Mouse (Mus musculus) kidney, postnatal 4 days (tissue): Measurements from ENCODE around the gene Rabggtb.
A peak's percentile ranks its signal among the peaks of the same experiment; 100 is the strongest.

Experiments used
- DNase-seq, 2 experiments: peaks; one replicate each; pipeline ENCODE4 v3.0.0; 2021; ENCODE audit warnings: mixed read lengths in 2 of 2

The Rabggtb gene

DNA sequence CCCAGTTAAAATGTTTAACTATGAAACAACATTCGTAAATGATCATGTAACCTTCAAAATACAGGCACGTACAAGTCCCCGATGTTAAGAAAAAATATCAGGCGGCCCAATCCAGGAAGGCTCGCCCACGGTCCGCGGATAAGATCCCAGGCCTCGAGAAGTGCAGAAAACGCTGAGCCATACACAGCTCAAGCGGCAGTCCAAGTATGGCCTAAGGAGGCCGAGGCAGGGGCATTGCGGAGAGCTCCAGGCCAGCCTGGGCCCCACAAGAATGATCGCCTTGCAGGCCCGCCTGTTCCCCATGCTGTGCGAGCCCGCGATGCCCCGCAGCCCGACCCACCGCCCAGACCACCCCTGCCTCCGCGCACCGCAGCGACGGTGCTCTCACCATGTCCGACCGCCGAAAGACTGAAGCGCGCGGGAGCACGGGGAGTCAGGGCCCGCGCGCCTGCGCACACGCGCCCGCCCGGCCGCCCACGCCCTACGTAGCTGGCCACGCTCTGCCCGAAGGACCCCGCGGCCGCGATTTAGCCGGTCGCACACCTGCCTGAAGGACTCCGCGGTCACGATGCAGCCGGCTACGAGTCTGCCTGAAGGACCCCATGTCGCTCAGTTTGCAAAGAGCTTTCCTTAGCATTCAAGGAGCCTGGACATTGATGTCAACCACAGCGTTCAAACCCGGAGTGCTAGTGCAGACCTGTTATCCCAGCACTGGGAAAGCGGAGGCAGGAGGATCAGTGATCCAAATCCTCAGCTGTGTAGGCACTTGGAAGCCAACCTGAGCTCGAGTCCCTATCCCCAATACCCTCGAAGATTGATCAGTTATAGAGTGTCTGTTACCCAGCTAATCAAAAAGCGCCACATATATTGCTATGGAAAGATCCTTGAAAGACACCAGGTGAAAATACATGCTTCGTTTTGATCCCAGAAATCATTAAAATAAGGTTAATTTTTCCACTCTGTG lies at the start of gene Rabggtb:
Gene Rabggtb, minus strand, starts transcription at position 464 of the 964 bp plus-strand sequence.
- DNase-seq, result peak; percentile 97

DNA sequence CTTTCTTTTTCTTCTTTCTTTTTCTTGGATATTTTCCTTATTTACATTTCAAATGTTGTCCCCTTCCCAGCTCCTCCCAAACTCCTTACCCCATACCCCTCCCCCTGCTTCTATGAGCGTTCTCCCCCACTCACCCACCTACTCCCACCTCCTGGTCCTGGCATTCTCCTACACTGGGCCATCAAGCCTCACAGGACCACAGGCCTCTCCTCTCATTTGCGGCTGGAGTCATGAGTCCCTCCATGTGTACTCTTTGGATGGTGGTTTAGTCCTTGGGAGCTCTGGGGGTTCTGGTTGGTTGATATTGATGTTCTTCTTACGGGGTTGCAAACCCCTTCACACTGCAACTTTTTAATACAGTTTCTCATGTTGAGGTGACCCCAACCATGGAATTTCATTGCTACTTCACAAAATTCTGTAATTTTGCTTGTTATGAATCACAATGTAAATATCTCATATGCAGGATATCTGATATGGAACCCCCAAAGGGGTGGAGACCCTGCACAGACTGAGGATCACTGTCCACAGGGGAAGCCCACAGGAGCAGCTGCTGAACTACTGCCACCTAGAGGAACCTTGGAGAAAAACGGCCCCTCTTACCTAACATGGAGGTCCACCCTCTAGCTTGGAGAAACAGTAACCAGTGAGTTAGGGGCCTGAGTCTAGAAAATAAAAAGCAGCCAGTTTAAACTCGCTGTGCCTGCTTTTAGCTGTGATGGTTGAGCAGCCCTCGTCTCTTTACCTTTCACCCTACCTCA lies 49.0 kb upstream of the Rabggtb start:
- peak in 1 of 2 experiments; percentile 38 for DNase-seq

DNA sequence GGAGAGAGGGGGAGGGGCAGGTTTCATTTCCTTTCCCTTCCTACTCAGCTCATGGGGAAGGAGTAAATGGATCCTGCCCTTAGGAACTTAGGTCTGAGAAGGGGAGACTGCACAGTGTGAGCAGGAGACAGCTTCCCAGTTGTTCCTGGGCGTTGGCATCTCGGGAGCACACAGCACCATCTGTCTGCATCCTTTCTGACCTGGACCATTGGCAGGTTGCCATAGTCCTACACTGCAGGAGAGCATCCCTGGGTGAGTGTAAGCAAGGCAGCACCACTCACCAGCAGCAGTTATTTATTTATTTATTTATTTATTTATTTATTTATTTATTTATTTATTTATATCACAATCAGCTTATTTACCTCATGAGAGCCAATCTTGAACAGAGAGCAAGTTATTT lies 48.1 kb upstream of the Rabggtb start:
- no peak for DNase-seq

DNA sequence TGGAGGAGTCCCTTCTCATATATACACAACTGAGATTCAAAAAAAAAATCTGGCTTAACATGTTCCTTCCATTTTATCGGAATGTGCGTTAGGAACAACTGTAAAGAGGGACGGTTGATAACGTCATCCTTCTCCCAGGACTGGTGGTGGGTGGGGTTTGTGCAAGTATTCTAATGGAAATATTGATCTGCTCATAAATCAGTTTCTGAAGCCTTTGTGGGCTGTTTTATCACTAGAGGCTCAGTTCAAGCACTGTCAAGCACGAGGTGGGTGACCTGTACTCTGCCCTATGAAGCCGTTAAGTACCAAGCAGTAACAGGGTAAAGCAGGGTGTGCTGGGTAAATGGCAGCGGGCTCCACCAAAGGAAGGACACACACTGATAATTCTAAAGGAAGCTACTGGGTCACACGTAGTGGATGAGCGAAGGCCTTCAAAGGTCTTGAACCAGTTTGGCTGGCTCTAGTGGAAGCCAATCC lies 47.0 kb upstream of the Rabggtb start:
- no peak for DNase-seq

DNA sequence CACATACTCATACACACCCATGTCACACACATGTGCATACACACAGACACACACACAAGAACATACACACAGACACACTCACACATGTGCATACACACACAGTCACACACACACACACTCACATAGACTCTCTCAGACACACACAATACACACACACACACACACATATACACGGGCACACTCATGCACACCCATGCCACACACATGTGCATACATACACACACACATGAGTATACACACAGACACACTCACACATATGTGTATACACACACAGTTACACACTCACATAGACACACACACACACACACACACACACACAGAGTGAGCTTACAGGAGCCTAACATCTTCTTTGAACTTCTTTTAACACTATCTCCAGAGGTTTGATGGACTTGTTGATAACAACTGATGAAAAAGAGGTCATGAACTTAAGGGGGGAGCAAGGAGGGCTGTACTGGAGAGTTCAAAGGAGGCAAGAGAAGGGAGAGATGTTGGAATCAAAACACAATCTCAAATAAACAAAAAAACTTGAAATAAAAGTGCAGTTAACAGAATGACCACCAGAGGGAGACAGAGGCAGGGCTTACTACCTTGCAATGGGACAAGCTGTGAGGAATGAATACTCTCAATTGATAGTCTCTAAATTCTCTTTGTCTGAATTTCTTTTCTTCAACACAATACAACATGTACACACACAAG lies 46.4 kb upstream of the Rabggtb start:
- no peak for DNase-seq

DNA sequence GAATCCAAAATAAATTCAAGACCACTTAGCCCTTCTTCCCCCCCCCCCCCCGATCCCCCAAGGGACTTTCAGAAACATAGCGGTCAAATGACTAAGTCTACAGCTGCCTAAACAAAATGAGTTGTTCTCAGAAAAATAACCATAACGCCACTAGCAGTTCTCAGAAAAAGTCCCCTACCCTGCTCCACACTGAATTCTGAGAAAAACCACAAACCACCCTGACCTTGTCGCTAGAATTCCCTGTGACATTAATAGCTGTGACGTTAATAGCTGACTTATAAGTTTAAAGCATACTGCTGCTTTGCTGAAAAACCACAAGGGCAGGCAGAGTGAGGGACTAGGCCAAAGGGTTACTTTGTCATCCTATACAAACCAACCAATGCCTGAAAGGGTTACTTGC lies 45.1 kb upstream of the Rabggtb start:
- no peak for DNase-seq

DNA sequence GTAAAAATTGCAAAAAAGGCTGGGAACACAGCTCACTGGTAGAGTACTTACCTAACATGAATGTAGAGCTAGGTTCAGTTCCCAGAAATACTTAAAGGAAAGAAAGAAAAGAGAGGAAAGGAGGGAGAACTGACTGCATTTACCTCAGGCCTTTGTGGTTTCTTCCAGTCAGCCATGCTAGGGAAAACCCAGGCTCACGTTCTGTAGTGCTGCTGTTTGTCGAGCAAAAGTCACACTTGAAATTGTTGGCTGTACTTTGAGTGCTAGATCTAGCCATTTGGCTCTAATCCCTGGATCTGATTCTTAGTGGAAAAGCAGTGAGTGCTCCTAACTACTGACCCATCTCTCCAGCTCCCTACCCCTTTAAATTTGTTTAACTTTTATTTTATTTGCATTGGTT lies 35.4 kb upstream of the Rabggtb start:
- DNase-seq, result no peak

DNA sequence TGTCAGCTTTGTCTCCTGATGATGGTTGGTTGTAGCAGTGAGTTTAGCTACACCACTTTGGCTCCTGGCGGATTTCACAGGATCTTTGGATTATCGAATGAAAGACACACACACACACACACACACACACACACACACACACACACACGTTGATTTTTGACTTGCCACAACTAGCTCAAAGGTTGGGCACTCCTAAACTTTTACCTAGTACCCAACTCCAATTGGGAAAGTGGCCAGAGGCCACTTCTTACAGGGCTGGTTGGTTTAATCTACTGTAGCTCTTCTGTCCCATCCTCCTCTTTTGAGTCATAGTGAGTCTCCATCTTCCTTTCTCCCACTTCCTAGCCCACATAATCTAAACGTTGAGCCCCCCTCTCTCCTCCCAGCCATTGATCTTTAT lies 34.5 kb upstream of the Rabggtb start:
- DNase-seq, result no peak

DNA sequence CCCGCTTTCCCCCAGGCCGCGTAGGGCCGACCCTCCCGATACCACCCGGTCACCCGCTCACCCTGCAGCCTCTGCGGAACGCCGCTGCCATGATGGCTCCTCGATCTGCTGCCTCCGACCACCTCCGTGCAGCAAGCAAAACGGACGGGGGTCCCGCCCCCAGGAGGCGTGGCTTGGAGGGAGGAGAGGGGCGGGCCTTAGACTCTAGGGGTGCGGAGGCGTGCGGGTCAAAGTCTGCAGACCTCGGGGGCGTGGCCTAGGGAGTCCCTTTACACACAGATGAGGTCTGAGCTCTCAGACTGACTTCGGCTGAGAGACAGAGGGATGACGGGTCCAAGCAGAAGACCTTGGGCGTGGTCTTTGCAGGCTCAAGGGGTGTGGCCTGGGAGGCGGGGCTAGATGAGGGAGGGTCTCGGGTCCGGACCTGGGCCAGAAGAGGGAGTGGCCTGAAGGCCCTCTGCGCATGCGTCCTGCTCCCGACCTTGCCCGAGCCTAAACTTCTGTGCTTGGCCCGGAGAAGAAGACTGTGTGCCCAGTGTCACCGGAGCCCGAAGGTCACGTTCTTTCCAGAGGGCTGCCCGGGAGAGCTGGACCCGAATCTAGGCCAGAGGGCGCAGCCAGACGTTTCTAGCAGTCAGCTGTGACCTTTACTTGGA lies 31.7 kb upstream of the Rabggtb start, which contains the start of gene Acadm:
Gene Acadm, minus strand, starts transcription at position 298 of the 656 bp plus-strand sequence.
- peak; percentile 99 for DNase-seq

DNA sequence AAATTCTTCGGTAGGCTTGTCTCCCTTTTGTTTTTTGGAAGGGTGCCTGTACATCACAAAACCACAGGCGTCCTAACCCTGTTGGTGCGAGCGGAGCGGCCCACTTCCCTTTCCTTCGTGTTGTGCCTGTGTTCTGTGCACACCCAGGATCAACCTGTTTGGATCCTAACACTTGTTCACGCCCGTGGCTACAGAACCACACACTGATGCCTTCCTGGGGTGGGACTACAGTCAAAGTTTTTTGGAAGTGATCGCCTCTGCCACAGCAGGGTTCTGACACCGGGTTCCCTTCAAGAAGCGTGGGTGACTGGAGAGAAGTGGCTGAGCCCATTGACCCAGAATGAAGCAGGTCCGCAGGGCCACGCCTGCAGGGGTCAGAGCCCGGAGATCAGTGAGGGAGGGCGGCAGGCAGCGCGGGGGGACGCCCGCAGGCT lies 31.1 kb upstream of the Rabggtb start:
- no peak for DNase-seq

DNA sequence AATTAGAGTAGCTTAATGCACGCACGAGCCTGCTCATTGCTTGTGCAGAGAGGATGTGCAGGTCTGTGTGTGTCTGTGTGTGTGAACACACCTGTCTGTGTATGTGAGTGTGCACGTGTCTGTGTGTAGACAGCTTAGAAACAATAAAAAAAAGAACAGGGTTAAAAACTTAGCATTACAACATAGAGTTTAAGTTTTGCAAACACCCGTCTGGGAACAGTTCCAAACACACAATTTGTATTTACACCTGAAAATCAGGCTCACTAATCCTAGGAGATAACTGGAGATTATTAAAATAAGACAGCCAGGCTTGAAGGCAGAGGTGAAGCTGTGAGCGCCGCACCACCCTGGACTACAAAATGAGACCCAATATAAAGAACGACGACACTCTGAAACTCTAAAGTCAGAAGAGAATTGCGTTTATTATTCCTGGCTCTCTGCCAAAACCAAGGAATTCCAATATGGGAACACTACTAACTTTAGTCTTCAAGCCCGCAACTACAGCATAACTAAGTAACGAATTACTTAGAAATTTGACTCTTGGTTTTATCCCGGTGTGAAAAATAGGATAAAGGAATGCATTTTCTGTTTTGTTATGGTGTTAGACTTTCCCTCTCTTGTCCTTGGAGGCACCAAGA lies 30.3 kb upstream of the Rabggtb start:
- no peak for DNase-seq

DNA sequence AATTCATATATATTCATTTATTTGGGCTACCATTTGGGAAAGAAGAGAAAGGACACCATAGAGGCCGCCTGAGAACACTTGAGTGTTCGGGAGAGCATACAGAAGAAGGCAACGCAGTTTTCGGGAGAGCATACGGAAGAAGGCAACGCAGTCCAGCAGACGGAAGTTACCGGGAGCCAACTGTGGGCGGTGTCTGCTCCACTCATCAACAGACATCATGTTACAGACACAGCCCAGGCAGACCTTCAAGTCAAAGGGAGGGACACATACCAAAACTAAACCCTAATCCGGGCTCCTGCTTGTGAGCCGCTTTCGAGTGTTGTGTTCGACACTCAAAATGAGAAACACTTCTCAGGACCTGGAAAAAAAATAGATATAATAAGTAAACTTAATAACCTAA lies 28.8 kb upstream of the Rabggtb start:
- DNase-seq, result no peak

DNA sequence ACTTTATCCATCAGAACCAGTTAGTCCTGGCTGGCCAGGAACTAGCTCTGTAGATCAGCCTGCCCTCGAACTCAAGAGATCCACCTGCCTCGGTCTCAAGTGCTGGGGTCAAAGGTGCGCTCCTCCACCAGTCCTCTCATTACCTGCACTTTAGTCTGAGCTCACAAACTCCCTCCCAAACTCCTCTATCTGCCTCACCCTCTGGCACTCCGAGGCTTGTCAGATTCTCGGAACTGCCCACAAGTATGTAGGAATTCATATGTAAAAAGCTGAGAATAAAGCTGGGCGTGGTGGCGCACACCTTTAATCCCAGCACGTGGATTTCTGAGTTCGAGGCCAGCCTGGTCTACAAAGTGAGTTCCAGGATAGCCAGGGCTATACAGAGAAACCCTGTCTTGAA lies 27.7 kb upstream of the Rabggtb start:
- DNase-seq, result no peak

DNA sequence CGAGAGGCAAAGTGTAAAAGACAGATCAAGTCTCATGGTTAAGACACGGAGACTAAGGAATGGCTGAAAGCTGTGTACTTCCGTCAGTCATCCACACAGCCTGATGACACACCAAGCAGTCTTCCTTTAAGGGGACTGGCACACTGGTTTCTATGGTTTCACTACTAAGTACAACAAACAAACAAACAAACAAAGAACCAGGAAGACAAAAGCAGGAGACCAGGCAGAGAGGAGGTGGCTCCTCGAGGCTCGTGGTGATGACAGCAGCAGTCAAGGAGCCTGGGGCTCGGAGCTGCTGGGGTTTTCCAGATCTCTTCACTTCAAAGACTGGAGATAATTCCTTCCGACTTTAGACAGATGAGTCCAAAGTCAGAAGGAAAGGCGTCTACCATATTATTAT lies 27.2 kb upstream of the Rabggtb start:
- DNase-seq, result no peak

DNA sequence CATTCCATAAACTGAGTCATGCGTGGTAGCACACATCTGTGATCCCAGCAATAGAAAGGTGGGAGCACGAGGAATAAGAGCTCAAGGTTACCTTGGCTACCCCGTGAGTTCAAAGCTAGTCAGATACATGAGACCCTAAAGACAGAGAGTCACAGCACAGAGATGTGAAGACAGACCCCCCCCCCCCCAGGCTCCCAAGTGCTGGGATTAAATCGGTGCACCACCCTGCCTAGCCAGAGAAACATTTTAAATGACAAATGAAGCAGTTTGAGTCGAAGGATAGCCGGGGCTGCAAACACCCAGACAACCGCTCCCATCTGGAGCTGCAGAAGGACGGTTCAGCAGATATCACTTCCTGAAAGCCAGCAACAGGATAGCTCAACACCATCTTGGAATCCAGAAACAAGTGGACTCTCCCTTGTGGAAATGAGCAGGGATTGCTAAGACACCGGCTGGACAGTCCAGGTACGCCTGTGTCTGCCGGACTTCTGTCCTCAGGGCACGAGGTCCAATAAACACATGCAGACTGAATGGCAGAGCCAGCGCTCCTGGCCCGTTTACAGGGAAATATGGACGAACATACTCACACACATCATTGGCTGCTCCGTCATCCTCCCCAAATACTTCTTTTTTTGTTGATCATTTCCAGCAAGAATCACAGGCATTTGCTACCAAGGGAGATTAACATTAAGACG lies 24.5 kb upstream of the Rabggtb start:
- DNase-seq, result peak in 1 of 2 experiments; percentile 29

DNA sequence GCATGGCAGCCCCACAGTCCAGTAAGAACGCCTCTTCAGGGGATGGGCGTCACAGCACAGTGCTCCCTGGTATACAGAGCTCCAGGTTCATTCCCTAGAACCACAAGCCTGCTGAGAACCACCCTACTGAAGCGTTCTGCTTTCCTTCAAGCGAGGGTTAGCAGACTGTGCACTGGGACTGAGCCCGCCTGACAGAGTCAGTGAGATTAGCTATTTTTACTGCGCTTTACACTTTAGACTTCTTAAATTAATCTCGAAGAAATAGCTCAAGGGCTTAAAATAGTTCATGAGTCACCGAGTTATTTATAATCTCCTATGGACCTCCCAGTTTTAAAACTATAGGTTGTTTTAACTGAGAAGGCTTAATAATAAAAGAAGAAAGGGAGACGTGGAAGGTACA lies 23.1 kb upstream of the Rabggtb start:
- DNase-seq, result no peak

DNA sequence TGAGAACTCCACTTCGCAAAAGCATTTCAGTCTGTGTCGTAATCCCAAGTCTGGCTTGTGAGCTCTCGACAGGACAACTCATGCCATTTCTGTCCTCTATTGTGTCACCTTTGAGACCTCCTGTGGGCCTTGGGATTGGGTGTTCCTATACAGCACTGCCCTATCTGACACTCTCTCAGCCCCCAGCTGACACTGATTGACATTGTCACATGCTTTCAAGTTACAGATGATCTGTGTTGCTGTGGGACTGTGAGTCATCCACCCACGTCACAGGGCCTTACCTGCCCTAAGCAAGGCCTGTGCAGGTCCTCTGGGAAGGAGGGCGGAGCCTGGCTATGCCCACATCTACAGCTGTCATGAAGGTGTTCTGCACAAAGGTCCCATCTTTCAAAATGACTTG lies 19.7 kb upstream of the Rabggtb start:
- DNase-seq, result no peak

DNA sequence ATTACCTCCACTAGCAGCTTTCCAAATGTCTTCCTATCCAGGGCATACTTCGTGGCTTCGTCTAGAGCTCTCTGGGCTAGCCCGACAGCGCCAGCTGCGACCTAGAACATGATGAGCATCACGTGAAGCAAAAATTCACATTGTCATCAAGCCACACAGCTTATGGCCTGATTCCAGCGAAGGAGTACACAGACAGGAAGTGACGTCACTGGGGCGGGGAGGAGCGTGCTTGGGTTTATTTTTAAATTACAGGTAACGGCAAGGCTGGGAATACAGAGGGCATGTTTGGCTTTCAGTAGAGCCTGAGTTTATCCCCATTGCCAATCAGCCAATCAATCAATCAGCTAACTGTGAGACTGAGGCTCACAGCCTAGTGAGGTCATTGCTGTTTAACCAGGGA lies 16.7 kb upstream of the Rabggtb start:
- no peak for DNase-seq

DNA sequence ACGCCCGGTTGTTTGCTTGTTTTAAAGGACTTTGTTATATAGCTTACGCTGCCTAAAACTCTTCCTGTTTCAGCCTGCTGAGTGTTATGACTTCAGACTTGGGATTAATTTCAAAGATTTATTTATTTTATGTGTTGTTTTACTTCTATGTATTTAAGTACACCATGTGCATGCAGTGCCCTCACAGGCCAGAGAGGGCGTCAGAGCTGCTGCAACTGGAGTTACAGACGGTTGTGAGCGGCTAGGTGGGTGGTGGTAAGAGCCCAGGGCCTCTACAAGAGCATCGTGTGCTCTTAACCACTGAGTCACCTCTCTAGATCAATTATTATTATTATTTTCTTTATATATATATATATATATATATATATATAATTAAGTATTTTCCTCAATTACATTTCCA lies 13.5 kb upstream of the Rabggtb start:
- DNase-seq, result no peak

DNA sequence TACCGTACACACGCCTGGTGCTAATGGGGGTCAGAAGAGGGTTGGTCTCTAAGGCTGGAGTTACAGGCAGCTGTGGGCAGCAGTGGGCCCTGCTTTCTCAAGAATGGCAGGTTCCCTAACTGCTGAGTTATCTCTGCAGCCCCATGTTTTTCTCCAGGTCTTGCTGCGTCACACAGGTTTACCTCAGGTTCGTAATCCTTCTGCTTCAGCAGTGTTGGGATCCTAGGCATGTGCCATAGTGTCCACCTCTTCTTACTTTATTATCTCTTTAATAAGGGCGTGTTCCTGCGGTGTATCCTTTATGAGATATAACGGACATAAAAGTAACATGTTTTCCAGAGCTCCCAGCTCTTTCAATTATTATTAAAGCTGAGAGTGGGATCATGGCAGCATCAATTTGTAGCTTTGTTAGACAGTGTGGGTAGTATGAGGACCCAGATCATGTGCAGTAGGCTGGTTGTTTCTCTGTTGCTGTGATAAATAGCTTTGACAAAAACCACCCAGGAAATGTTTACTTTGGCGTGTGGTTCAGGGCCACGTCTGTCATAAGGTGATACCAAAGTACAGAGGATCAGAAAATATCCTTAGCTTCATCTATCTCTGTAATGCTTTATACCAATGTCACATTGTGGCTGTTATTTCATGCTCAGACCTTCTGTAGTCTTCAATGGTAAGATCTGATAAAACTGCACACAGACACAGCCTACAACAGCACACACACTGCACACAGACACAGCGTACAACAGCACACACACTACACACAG lies 8.5 kb upstream of the Rabggtb start:
- no peak for DNase-seq

DNA sequence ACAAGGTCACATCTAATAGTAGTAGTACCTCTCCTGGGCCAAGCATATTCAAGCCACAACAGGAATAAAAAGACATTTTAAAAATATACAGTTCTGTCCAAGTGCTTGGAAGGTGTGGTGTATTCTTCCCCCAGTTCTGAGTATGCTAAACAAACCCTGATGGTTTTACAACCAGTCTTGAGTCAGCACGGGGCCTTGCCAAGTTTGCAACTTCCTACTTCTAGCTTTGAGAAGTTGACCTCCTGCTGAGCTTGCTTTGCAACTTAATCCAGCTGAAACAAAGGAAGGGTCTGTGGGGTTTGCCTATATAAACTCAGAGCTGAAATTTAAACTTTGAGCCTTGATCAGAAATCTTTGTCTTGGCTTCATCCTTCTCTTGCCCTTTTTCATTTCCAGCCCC lies 4.4 kb upstream of the Rabggtb start:
- DNase-seq, result no peak
